Mouse (Mus musculus) layer of hippocampus, adult 9-11 months (tissue): ENCODE measurements around the gene Wnt10b.

Source experiments
- DNase-seq: peaks from one replicate; pipeline ENCODE4 v3.0.0; 2022

The Wnt10b gene

GRCm38 (mm10) chr15:98796803-98797595 is 19.0 kb upstream of the Wnt10b start:
- DNase-seq: no peak

- DNase-seq: no peak
Measured at GRCm38 (mm10) chr15:98793141-98793698, 15.3 kb upstream of the Wnt10b start.

- peak; percentile 59 for DNase-seq
Measured at GRCm38 (mm10) chr15:98792233-98793020, 14.5 kb upstream of the Wnt10b start.

- no peak for DNase-seq
Measured at GRCm38 (mm10) chr15:98791771-98792170, 13.8 kb upstream of the Wnt10b start.

GRCm38 (mm10) chr15:98791221-98791620 is 13.3 kb upstream of the Wnt10b start:
- no peak for DNase-seq

GRCm38 (mm10) chr15:98790761-98791160 is 12.8 kb upstream of the Wnt10b start:
- DNase-seq: no peak

GRCm38 (mm10) chr15:98789661-98790535 is 11.9 kb upstream of the Wnt10b start, which contains the start of gene Wnt1:
TSS of gene Wnt1 (plus strand) at chr15:98789857.
- DNase-seq: no peak

- no peak for DNase-seq
Measured at GRCm38 (mm10) chr15:98788972-98789660, 11.2 kb upstream of the Wnt10b start.

GRCm38 (mm10) chr15:98787930-98788329 is 10.0 kb upstream of the Wnt10b start:
- no peak for DNase-seq

GRCm38 (mm10) chr15:98785744-98786143 is 7.8 kb upstream of the Wnt10b start:
- no peak for DNase-seq

- DNase-seq: no peak
Measured at GRCm38 (mm10) chr15:98781166-98781565, 3.2 kb upstream of the Wnt10b start.

- no peak for DNase-seq
Measured at GRCm38 (mm10) chr15:98780573-98780972, 2.6 kb upstream of the Wnt10b start.

- no peak for DNase-seq
Measured at GRCm38 (mm10) chr15:98780075-98780474, 2.1 kb upstream of the Wnt10b start.

GRCm38 (mm10) chr15:98778806-98779205 is 856 bp upstream of the Wnt10b start:
- DNase-seq: no peak

GRCm38 (mm10) chr15:98778191-98778770 is 331 bp upstream of the Wnt10b start:
- no peak for DNase-seq

GRCm38 (mm10) chr15:98777005-98777616 is 839 bp downstream of the Wnt10b start:
- DNase-seq: no peak

- DNase-seq: no peak
Measured at GRCm38 (mm10) chr15:98776280-98777004, 1.5 kb downstream of the Wnt10b start.

- no peak for DNase-seq
Measured at GRCm38 (mm10) chr15:98775533-98775932, 2.4 kb downstream of the Wnt10b start.

GRCm38 (mm10) chr15:98774096-98774495 is 3.9 kb downstream of the Wnt10b start:
- no peak for DNase-seq

GRCm38 (mm10) chr15:98772511-98773211 is 5.3 kb downstream of the Wnt10b start:
- no peak for DNase-seq
